Comparison of ENCODE assay signal across 27 mouse cellular contexts in the genomic region with DNA sequence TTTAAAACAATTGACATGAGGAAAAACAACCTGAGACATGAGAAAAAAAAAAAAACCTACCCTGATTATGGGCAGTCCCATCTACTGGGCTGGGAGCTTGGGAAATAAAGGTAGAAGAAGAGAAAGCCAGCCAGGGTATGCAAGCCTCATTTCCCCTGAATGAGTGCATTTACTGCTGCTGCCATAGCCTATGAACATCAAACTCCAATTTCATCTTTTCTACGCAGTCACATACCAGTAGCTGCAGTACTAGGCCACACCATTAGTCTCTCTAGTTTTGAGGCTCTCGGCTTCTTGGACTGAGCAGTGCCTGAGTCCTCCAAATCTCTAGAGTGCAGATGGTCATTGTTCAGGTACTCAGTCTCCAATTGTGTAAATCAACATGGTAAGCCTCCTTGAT.
"Had no signal": no experiment of that assay in that cellular context is flagged by ENCODE, and none has a peak within 500 bp of the region (broad histone marks: within the 10 kb centered on the region; RNA-seq: fewer than 3 reads in every experiment).

No protein-coding gene starts in this region.

- H3K4me3 ChIP-seq: embryonic facial prominence, embryonic 10.5 days; embryonic facial prominence, embryonic 12.5 days; embryonic facial prominence, embryonic 13.5 days; embryonic facial prominence, embryonic 15.5 days; erythroblast, embryonic 14.5 days; forebrain, embryonic 12.5 days; forebrain, embryonic 13.5 days; forebrain, embryonic 15.5 days; gastrocnemius, adult 2 months; heart, adult 2 months had no signal

- H3K27me3 ChIP-seq: embryonic facial prominence, embryonic 12.5 days; embryonic facial prominence, embryonic 13.5 days; embryonic facial prominence, embryonic 15.5 days; forebrain, embryonic 13.5 days; forebrain, embryonic 15.5 days had no signal

- DNase-seq: cerebellum, adult 2 months; cerebellum, adult 8-10 months; cerebellum, adult 9-10 months; cerebellum, adult 9-11 months; cerebellum, postnatal 10 days; cerebellum, postnatal 14 days; cerebellum, postnatal 36 days; embryo, embryonic 11 days; forebrain, postnatal 0 days; gastrocnemius, adult 2 months; gastrocnemius, postnatal 10 days; gastrocnemius, postnatal 14 days; gastrocnemius, postnatal 25 days; gastrocnemius, postnatal 36 days; heart, adult 11 months; heart, adult 18-20 months; heart, adult 2 months had no signal

- H3K27ac ChIP-seq: embryonic facial prominence, embryonic 10.5 days; embryonic facial prominence, embryonic 12.5 days; embryonic facial prominence, embryonic 13.5 days; embryonic facial prominence, embryonic 15.5 days; forebrain, embryonic 12.5 days; forebrain, embryonic 13.5 days; forebrain, embryonic 15.5 days; gastrocnemius, adult 2 months; heart, adult 2 months had no signal

- H3K4me1 ChIP-seq: embryonic facial prominence, embryonic 12.5 days; embryonic facial prominence, embryonic 15.5 days had no signal

- H3K9ac ChIP-seq: embryonic facial prominence, embryonic 12.5 days; embryonic facial prominence, embryonic 13.5 days; embryonic facial prominence, embryonic 15.5 days; forebrain, embryonic 12.5 days; forebrain, embryonic 13.5 days; forebrain, embryonic 15.5 days; forebrain, postnatal 0 days had no signal

- H3K36me3 ChIP-seq: embryonic facial prominence, embryonic 10.5 days; embryonic facial prominence, embryonic 12.5 days; embryonic facial prominence, embryonic 13.5 days; embryonic facial prominence, embryonic 15.5 days; forebrain, embryonic 12.5 days; forebrain, embryonic 15.5 days had no signal

- H3K4me2 ChIP-seq: embryonic facial prominence, embryonic 12.5 days; embryonic facial prominence, embryonic 13.5 days; embryonic facial prominence, embryonic 15.5 days; forebrain, embryonic 12.5 days; forebrain, embryonic 13.5 days; forebrain, embryonic 15.5 days had no signal

- ATAC-seq: forebrain, embryonic 13.5 days; forebrain, embryonic 14.5 days; forebrain, embryonic 15.5 days; forebrain, embryonic 16.5 days; forebrain, postnatal 0 days had no signal

- H3K9me3 ChIP-seq: embryonic facial prominence, embryonic 10.5 days; embryonic facial prominence, embryonic 12.5 days; embryonic facial prominence, embryonic 13.5 days; embryonic facial prominence, embryonic 15.5 days; forebrain, embryonic 12.5 days; forebrain, embryonic 13.5 days; forebrain, embryonic 15.5 days had no signal
